Mouse (Mus musculus) adipocyte (in vitro differentiated cells): Measurements from ENCODE around the gene Cib4.

Experiments used
- DNase-seq: peaks from one replicate; pipeline ENCODE4 v3.0.0-alpha.2; 2016; ENCODE audit warnings: low spot score

Gene Cib4

GRCm38 (mm10) chr5:30440308-30440906, 105.2 kb downstream of the Cib4 start:
- no peak for DNase-seq

GRCm38 (mm10) chr5:30438931-30439330, 106.7 kb downstream of the Cib4 start:
- no peak for DNase-seq
